10 mouse cellular contexts compared by ENCODE assay signal in genomic region chr7:4516332-4517050, GRCm38 (mm10). TPM values are rescaled to one million over a fixed set of nuclear protein-coding genes. Genes with fewer than 3 reads are reported as not detected.
DNase-seq lines count a peak whose midpoint lies in the region; ATAC-seq and TF ChIP-seq lines count a peak whose summit lies in the region.
"Had no signal": no experiment of that assay in that cellular context is flagged by ENCODE, and none has a peak within 500 bp of the region (broad histone marks: within the 10 kb centered on the region; RNA-seq: fewer than 3 reads in every experiment).

Gene Tnnt1, minus strand, starts transcription at chr7:4516382.

- DNase-seq in kidney, adult 2 months, result no peak
- DNase-seq in brain, embryonic 14.5 days (ENCODE audit: low read depth), result peak; percentile 32
- DNase-seq in heart, adult 9 months (ENCODE audit: low spot score in 2 of 2), result peak; percentile 50 to 58
- DNase-seq in cerebellum, adult 11 months, result no peak
- no peak for DNase-seq in thymus, adult 18-20 months
- no peak for DNase-seq in right cerebral cortex, postnatal 10 days (ENCODE audit: low spot score in 2 of 2)

- WGBS in kidney, embryonic 15.5 days, result 14% methylated on average over 4 of the region's 4 CpGs
- 32% methylated on average over 4 of the region's 4 CpGs for WGBS in kidney, adult 2 months
- WGBS in liver, embryonic 16.5 days (ENCODE audit: insufficient replicate concordance), result 18% methylated on average over 4 of the region's 4 CpGs

- no peak within 1 kb of the TSS for H3K4me2 ChIP-seq in kidney, embryonic 15.5 days
- no peak within 1 kb of the TSS for H3K4me2 ChIP-seq in liver, embryonic 16.5 days (ENCODE audit: low read depth, low read length)

- H3K9me3 ChIP-seq in kidney, embryonic 15.5 days (replicated peaks), result no peaks in the 10 kb centered on the region
- no peaks in the 10 kb centered on the region for H3K9me3 ChIP-seq in liver, embryonic 16.5 days (replicated peaks; ENCODE audit: control insufficient read depth, low read length)
- H3K9me3 ChIP-seq: G1E had no signal

- H3K36me3 ChIP-seq in kidney, embryonic 15.5 days, result no peaks in the 10 kb centered on the region
- no peaks in the 10 kb centered on the region for H3K36me3 ChIP-seq in kidney, adult 2 months (ENCODE audit: control insufficient read depth, insufficient read depth, low read length)
- no peaks in the 10 kb centered on the region for H3K36me3 ChIP-seq in liver, embryonic 16.5 days (ENCODE audit: control insufficient read depth, insufficient read depth)
- H3K36me3 ChIP-seq: G1E had no signal

- H3K27me3 ChIP-seq in kidney, embryonic 15.5 days, result no peaks in the 10 kb centered on the region
- H3K27me3 ChIP-seq in kidney, adult 2 months (replicated peaks; ENCODE audit: control insufficient read depth, insufficient read depth, low read length), result no peaks in the 10 kb centered on the region
- H3K27me3 ChIP-seq in liver, embryonic 16.5 days (ENCODE audit: control insufficient read depth, insufficient read depth, low read depth, low read length), result peaks cover 10% of the 10 kb centered on the region

- no peak for TF ChIP-seq CTCF in kidney, adult 2 months (conservative IDR thresholded peaks at IDR 0.05; ENCODE audit: insufficient read depth, insufficient read length, low read depth, low read length)
- TF ChIP-seq CTCF in brain, embryonic 14.5 days (IDR thresholded peaks at IDR 0.05; ENCODE audit: borderline replicate concordance, extremely low read depth, insufficient read depth, insufficient read length), result no peak

- no peak within 1 kb of the TSS for H3K9ac ChIP-seq in kidney, embryonic 15.5 days
- H3K9ac ChIP-seq in liver, embryonic 16.5 days (ENCODE audit: low read depth, low read length), result no peak within 1 kb of the TSS

- H3K4me1 ChIP-seq in kidney, embryonic 15.5 days, result peaks cover 62% of the 10 kb centered on the region
- H3K4me1 ChIP-seq in kidney, adult 2 months (ENCODE audit: control insufficient read depth, insufficient read depth, low read length), result no peaks in the 10 kb centered on the region
- peaks cover 2% of the 10 kb centered on the region; the same call in 1 of the 2 replicates for H3K4me1 ChIP-seq in liver, embryonic 16.5 days (ENCODE audit: control insufficient read depth, low read depth, low read length)

- no peak for TF ChIP-seq POLR2A in kidney, adult 2 months (IDR thresholded peaks at IDR 0.05; ENCODE audit: low read depth, low read length)
- no peak for TF ChIP-seq POLR2A in brain, embryonic 14.5 days (IDR thresholded peaks at IDR 0.05; ENCODE audit: borderline replicate concordance, extremely low read depth, insufficient read depth, insufficient read length, poor library complexity, severe bottlenecking)

- peak; percentile 9; the same call in 1 of the 2 replicates for ATAC-seq in kidney, embryonic 15.5 days (replicated peaks; ENCODE audit: low FRiP score)
- ATAC-seq in liver, embryonic 16.5 days (ENCODE audit: low read depth), result no peak

- H3K27ac ChIP-seq in kidney, embryonic 15.5 days, result no peak within 1 kb of the TSS; the same call in 1 of the 2 replicates
- no peak within 1 kb of the TSS for H3K27ac ChIP-seq in kidney, adult 2 months (ENCODE audit: insufficient read depth, low read depth, low read length)
- no peak within 1 kb of the TSS for H3K27ac ChIP-seq in liver, embryonic 16.5 days (ENCODE audit: low read length)

- no peak within 1 kb of the TSS for H3K4me3 ChIP-seq in kidney, embryonic 15.5 days (replicated peaks)
- H3K4me3 ChIP-seq in kidney, adult 2 months (ENCODE audit: insufficient read depth, low read depth, low read length), result no peak within 1 kb of the TSS
- H3K4me3 ChIP-seq in liver, embryonic 16.5 days (ENCODE audit: low read depth, low read length), result no peak within 1 kb of the TSS
- H3K4me3 ChIP-seq: erythroblast, embryonic 14.5 days had no signal

RNA-seq across cellular contexts. Expression of gene Tnnt1, which starts in this region (rescaled TPM):
- polyA plus RNA-seq in kidney, embryonic 15.5 days (2015; fragmentation: Nextera tagmentation; extraction: Ambion mirVana), result 37.2 and 48.6 TPM in 2 replicates
- polyA plus RNA-seq in kidney, adult 2 months (2012; rRNA removed), result 0.39 and 3.9 TPM in 2 replicates
- polyA plus RNA-seq in brain, embryonic 14.5 days (2012; rRNA removed), result 3.3 and 3.9 TPM in 2 replicates
- 9.3 and 15.2 TPM in 2 replicates for polyA plus RNA-seq in liver, embryonic 16.5 days (2015; fragmentation: Nextera tagmentation; extraction: Ambion mirVana)

Comparison
In these comparisons a context has a peak if more than half of its experiments do, and no peak if none do; other contexts are left out.
1. DNase-seq: peak in brain, embryonic 14.5 days (single experiment) and heart, adult 9 months (2 of 2); none in kidney, adult 2 months (single experiment), cerebellum, adult 11 months (single experiment), thymus, adult 18-20 months (0 of 2) and right cerebral cortex, postnatal 10 days (0 of 2).